Mouse (Mus musculus): ENCODE results near the gene Pkdrej. TPM values are rescaled to one million over a fixed set of nuclear protein-coding genes. Genes with fewer than 3 reads are reported as not detected.

Pkdrej gene
- polyA plus RNA-seq, 1 experiment from 2014 or later = not detected

GRCm38 (mm10) chr15:85840983-85841382 lies 19.4 kb upstream of the Pkdrej start:
- Histone ChIP-seq H3K27me3 (ENCODE audit: control insufficient read depth, insufficient read depth, low read length) (no peaks in the 10 kb centered on the region), H3K4me1 (replicated peaks; ENCODE audit: control insufficient read depth, insufficient read depth, low read length) (no peaks in the 10 kb centered on the region), H3K4me3 (ENCODE audit: low read depth, low read length) (no peak overlapping the region), H3K4me2 (ENCODE audit: low read depth, low read length, severe bottlenecking) (no peak overlapping the region), H3K36me3 (ENCODE audit: control insufficient read depth, insufficient read depth, low read length) (no peaks in the 10 kb centered on the region), H3K27ac (ENCODE audit: low read depth, low read length) (no peak overlapping the region), H3K9ac (ENCODE audit: low read length) (no peak overlapping the region), H3K9me3 (ENCODE audit: control insufficient read depth, low read length) (no peaks in the 10 kb centered on the region)
- ATAC-seq (replicated peaks; ENCODE audit: low FRiP score) = no peak
- DNase-seq (ENCODE audit: low spot score) = peak; percentile 68
- WGBS = 30% methylated on average over 6 of the region's 6 CpGs

DNA sequence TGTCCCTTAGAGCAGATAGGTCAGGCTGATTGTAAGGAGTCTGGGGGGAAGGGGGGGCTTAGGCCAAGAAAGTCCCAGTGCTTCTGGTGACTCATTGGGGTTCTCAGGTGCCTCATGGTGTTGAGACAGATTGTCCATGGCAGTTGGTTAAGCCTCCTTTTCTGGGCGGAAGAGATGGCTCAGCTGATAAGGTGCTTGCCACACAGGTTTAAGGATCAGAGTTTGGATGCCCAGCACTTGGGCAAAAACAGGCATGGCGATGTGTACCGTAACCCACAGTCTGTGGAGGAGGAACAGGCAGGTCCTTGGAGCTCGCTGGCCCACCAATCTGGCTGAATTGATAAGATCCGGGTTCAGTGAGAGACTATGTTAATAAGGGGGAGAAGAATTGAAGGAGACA lies 15.4 kb upstream of the Pkdrej start:
- Histone ChIP-seq H3K27ac (ENCODE audit: low read depth, low read length) (no peak overlapping the region), H3K36me3 (ENCODE audit: control insufficient read depth, insufficient read depth, low read length) (no peaks in the 10 kb centered on the region), H3K9ac (ENCODE audit: low read length) (no peak overlapping the region), H3K27me3 (ENCODE audit: control insufficient read depth, insufficient read depth, low read length) (no peaks in the 10 kb centered on the region), H3K9me3 (ENCODE audit: control insufficient read depth, low read length) (no peaks in the 10 kb centered on the region), H3K4me3 (ENCODE audit: low read depth, low read length) (no peak overlapping the region), H3K4me2 (ENCODE audit: low read depth, low read length, severe bottlenecking) (no peak overlapping the region), H3K4me1 (replicated peaks; ENCODE audit: control insufficient read depth, insufficient read depth, low read length) (no peaks in the 10 kb centered on the region)
- WGBS = 94% methylated on average over 5 of the region's 5 CpGs
- DNase-seq (ENCODE audit: low spot score) (no peak), ATAC-seq (replicated peaks; ENCODE audit: low FRiP score) (no peak)

DNA sequence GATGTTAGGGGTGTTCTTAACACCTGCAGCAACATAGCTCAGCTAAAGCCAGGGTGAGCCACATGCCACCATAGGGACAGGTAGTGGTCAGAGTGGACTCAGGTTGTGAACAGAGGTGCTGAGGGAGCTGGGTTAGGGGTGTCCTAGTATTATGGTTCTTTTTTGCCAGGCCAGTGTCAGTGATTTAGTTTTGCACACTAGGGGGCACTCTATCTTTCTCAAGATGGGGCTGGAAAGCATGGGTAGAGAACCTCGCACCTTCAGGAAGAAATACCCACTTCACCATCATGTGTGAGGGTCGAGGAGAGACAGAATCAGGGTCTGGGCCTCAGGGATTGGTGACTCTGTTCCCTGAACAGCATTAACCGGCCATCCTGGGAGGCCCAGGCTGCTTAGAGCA lies 13.8 kb upstream of the Pkdrej start:
- ATAC-seq (replicated peaks; ENCODE audit: low FRiP score) (no peak), DNase-seq (ENCODE audit: low spot score) (no peak)
- WGBS = 56% methylated on average over 3 of the region's 3 CpGs
- H3K36me3 ChIP-seq (ENCODE audit: control insufficient read depth, insufficient read depth, low read length) = no peaks in the 10 kb centered on the region
- no peak overlapping the region for H3K4me3 ChIP-seq (ENCODE audit: low read depth, low read length)
- no peaks in the 10 kb centered on the region for H3K4me1 ChIP-seq (replicated peaks; ENCODE audit: control insufficient read depth, insufficient read depth, low read length)
- H3K27me3 ChIP-seq (ENCODE audit: control insufficient read depth, insufficient read depth, low read length) = no peaks in the 10 kb centered on the region
- H3K27ac ChIP-seq (ENCODE audit: low read depth, low read length) = no peak overlapping the region
- H3K4me2 ChIP-seq (ENCODE audit: low read depth, low read length, severe bottlenecking) = no peak overlapping the region
- no peaks in the 10 kb centered on the region for H3K9me3 ChIP-seq (ENCODE audit: control insufficient read depth, low read length)
- no peak overlapping the region for H3K9ac ChIP-seq (ENCODE audit: low read length)

- Histone ChIP-seq H3K4me2 (ENCODE audit: low read depth, low read length, severe bottlenecking) (peak overlapping the region; percentile 84), H3K4me1 (replicated peaks; ENCODE audit: control insufficient read depth, insufficient read depth, low read length) (no peaks in the 10 kb centered on the region), H3K27me3 (ENCODE audit: control insufficient read depth, insufficient read depth, low read length) (no peaks in the 10 kb centered on the region), H3K36me3 (ENCODE audit: control insufficient read depth, insufficient read depth, low read length) (no peaks in the 10 kb centered on the region), H3K4me3 (ENCODE audit: low read depth, low read length) (peak overlapping the region; percentile 52), H3K9ac (ENCODE audit: low read length) (peak overlapping the region; percentile 59), H3K27ac (ENCODE audit: low read depth, low read length) (no peak overlapping the region), H3K9me3 (ENCODE audit: control insufficient read depth, low read length) (no peaks in the 10 kb centered on the region)
- no peak for ATAC-seq (replicated peaks; ENCODE audit: low FRiP score)
- WGBS = 53% methylated on average over 8 of the region's 8 CpGs
- no peak for DNase-seq (ENCODE audit: low spot score)
These were observed 11.1 kb upstream of the Pkdrej start for GRCm38 (mm10) chr15:85832599-85832998.

GRCm38 (mm10) chr15:85831954-85832590 lies 10.5 kb upstream of the Pkdrej start, which contains the start of gene Ttc38:
TSS of gene Ttc38 (plus strand) at chr15:85832306.
- Histone ChIP-seq H3K9me3 (ENCODE audit: control insufficient read depth, low read length) (no peaks in the 10 kb centered on the region), H3K4me2 (ENCODE audit: low read depth, low read length, severe bottlenecking) (peak within 1 kb of the TSS; percentile 84), H3K4me3 (ENCODE audit: low read depth, low read length) (peak within 1 kb of the TSS; percentile 52), H3K4me1 (replicated peaks; ENCODE audit: control insufficient read depth, insufficient read depth, low read length) (no peaks in the 10 kb centered on the region), H3K27ac (ENCODE audit: low read depth, low read length) (no peak within 1 kb of the TSS), H3K27me3 (ENCODE audit: control insufficient read depth, insufficient read depth, low read length) (no peaks in the 10 kb centered on the region), H3K9ac (ENCODE audit: low read length) (peak within 1 kb of the TSS; percentile 59), H3K36me3 (ENCODE audit: control insufficient read depth, insufficient read depth, low read length) (no peaks in the 10 kb centered on the region)
- 2% methylated on average over 27 of the region's 27 CpGs for WGBS
- DNase-seq (ENCODE audit: low spot score) (peak; percentile 84), ATAC-seq (replicated peaks; ENCODE audit: low FRiP score) (peak; percentile 86)

DNA sequence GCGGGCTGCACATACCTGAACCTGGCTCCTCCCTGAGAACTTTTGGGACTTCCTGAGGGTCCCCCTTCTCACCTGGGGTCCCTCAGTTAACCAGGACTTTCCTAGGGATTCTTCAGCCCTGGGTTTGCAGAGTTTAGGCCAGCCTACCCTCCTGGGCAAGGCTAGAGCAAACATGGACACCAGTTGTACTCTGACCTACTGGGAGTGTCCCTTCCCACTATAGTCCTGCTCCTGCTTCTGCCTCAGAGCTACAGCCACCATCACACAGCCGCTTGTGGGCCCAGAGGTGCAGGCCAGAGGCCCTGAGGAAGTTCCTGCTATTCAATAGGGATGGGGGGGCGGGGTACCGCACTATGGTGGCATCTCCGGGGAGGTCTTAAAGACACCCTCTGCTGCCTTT lies 7.9 kb upstream of the Pkdrej start:
- Histone ChIP-seq H3K9me3 (ENCODE audit: control insufficient read depth, low read length) (no peaks in the 10 kb centered on the region), H3K9ac (ENCODE audit: low read length) (no peak overlapping the region), H3K36me3 (ENCODE audit: control insufficient read depth, insufficient read depth, low read length) (no peaks in the 10 kb centered on the region), H3K4me1 (replicated peaks; ENCODE audit: control insufficient read depth, insufficient read depth, low read length) (no peaks in the 10 kb centered on the region), H3K4me3 (ENCODE audit: low read depth, low read length) (no peak overlapping the region), H3K4me2 (ENCODE audit: low read depth, low read length, severe bottlenecking) (no peak overlapping the region), H3K27me3 (ENCODE audit: control insufficient read depth, insufficient read depth, low read length) (no peaks in the 10 kb centered on the region), H3K27ac (ENCODE audit: low read depth, low read length) (no peak overlapping the region)
- WGBS = 59% methylated on average over 5 of the region's 5 CpGs
- ATAC-seq (replicated peaks; ENCODE audit: low FRiP score) = no peak
- no peak for DNase-seq (ENCODE audit: low spot score)

GRCm38 (mm10) chr15:85828071-85828470 lies 6.5 kb upstream of the Pkdrej start:
- Histone ChIP-seq H3K4me3 (ENCODE audit: low read depth, low read length) (no peak overlapping the region), H3K9me3 (ENCODE audit: control insufficient read depth, low read length) (no peaks in the 10 kb centered on the region), H3K36me3 (ENCODE audit: control insufficient read depth, insufficient read depth, low read length) (no peaks in the 10 kb centered on the region), H3K4me2 (ENCODE audit: low read depth, low read length, severe bottlenecking) (no peak overlapping the region), H3K4me1 (replicated peaks; ENCODE audit: control insufficient read depth, insufficient read depth, low read length) (no peaks in the 10 kb centered on the region), H3K27me3 (ENCODE audit: control insufficient read depth, insufficient read depth, low read length) (no peaks in the 10 kb centered on the region), H3K9ac (ENCODE audit: low read length) (no peak overlapping the region), H3K27ac (ENCODE audit: low read depth, low read length) (no peak overlapping the region)
- DNase-seq (ENCODE audit: low spot score) (no peak), ATAC-seq (replicated peaks; ENCODE audit: low FRiP score) (no peak)
- 90% methylated on average over 4 of the region's 4 CpGs for WGBS

GRCm38 (mm10) chr15:85826676-85827075 lies 5.1 kb upstream of the Pkdrej start:
- Histone ChIP-seq H3K4me1 (replicated peaks; ENCODE audit: control insufficient read depth, insufficient read depth, low read length) (0 out of 2 replicates have a peak, but pooled peaks cover under 1% of the 10 kb centered on the region), H3K36me3 (ENCODE audit: control insufficient read depth, insufficient read depth, low read length) (no peaks in the 10 kb centered on the region), H3K27me3 (ENCODE audit: control insufficient read depth, insufficient read depth, low read length) (peaks cover 3% of the 10 kb centered on the region; the same call in 1 of the 2 replicates), H3K9ac (ENCODE audit: low read length) (no peak overlapping the region), H3K4me2 (ENCODE audit: low read depth, low read length, severe bottlenecking) (no peak overlapping the region), H3K4me3 (ENCODE audit: low read depth, low read length) (no peak overlapping the region), H3K27ac (ENCODE audit: low read depth, low read length) (no peak overlapping the region), H3K9me3 (ENCODE audit: control insufficient read depth, low read length) (no peaks in the 10 kb centered on the region)
- DNase-seq (ENCODE audit: low spot score) (no peak), ATAC-seq (replicated peaks; ENCODE audit: low FRiP score) (no peak)
- 85% methylated on average over 5 of the region's 5 CpGs for WGBS

DNA sequence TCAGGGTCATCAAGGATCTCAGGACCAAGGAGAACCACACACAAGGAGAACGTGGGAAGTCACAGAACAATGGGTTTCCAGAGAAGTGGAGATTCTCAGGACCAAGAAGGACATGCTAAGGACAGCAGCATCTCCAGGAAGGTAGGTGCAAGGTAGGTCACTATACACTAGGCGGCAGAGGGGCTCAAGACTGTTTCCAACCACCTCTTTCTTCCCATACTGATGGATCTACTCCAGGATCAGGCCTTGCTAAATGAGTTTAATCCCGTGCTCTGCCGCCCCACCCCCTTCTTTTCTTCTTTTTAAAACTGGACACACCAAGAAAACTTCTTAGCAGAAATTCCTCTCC lies 451 bp upstream of the Pkdrej start:
- peak; percentile 36; the same call in 1 of the 2 replicates for ATAC-seq (replicated peaks; ENCODE audit: low FRiP score)
- H3K9ac ChIP-seq (ENCODE audit: low read length) = peak overlapping the region; percentile 63; the same call in 1 of the 2 replicates
- H3K4me2 ChIP-seq (ENCODE audit: low read depth, low read length, severe bottlenecking) = peak overlapping the region; percentile 96
- H3K4me1 ChIP-seq (replicated peaks; ENCODE audit: control insufficient read depth, insufficient read depth, low read length) = peaks cover 5% of the 10 kb centered on the region; the same call in 1 of the 2 replicates
- no peaks in the 10 kb centered on the region for H3K9me3 ChIP-seq (ENCODE audit: control insufficient read depth, low read length)
- H3K27me3 ChIP-seq (ENCODE audit: control insufficient read depth, insufficient read depth, low read length) = peaks cover 14% of the 10 kb centered on the region
- WGBS = 13% methylated on average over 4 of the region's 4 CpGs
- peak overlapping the region; percentile 44; the same call in 1 of the 2 replicates for H3K4me3 ChIP-seq (ENCODE audit: low read depth, low read length)
- no peaks in the 10 kb centered on the region for H3K36me3 ChIP-seq (ENCODE audit: control insufficient read depth, insufficient read depth, low read length)
- no peak for DNase-seq (ENCODE audit: low spot score)
- H3K27ac ChIP-seq (ENCODE audit: low read depth, low read length) = no peak overlapping the region
